Mouse (Mus musculus) heart, embryonic 10.5 days (tissue): ENCODE measurements around the gene Ssh2. TPM values are rescaled to one million over a fixed set of nuclear protein-coding genes. Genes with fewer than 3 reads are reported as not detected.
A peak's percentile ranks its signal among the peaks of the same experiment; 100 is the strongest.

Experiments
- DNase-seq: peaks from one replicate; pipeline ENCODE4 v3.0.0-alpha.2; 2017; ENCODE audit warnings: low spot score
- H3K27ac ChIP-seq: fragments of 300-500 bp; sonication (generic); 2 replicates; pipeline ENCODE4 v1.5.1; 2016; ENCODE audit warnings: mild to moderate bottlenecking
- H3K27me3 ChIP-seq: fragments of 300-500 bp; sonication (generic); 2 replicates; pipeline ENCODE4 v1.6.1; 2016; ENCODE audit warnings: mild to moderate bottlenecking; ENCODE audit not compliant: poor library complexity, insufficient read depth, severe bottlenecking
- H3K36me3 ChIP-seq: fragments of 300-500 bp; sonication (generic); 2 replicates; pipeline ENCODE4 v1.6.1; 2016; ENCODE audit warnings: mild to moderate bottlenecking, moderate library complexity
- H3K4me1 ChIP-seq: fragments of 300-500 bp; sonication (generic); 2 replicates; pipeline ENCODE4 v1.6.1; 2016; ENCODE audit warnings: mild to moderate bottlenecking
- H3K4me3 ChIP-seq: fragments of 300-500 bp; sonication (generic); 2 replicates; pipeline ENCODE4 v1.5.1; 2016; ENCODE audit warnings: mild to moderate bottlenecking, moderate library complexity
- H3K9me3 ChIP-seq: fragments of 300-500 bp; sonication (generic); 2 replicates; pipeline ENCODE4 v1.6.1; 2016; ENCODE audit warnings: mild to moderate bottlenecking, moderate library complexity
- WGBS: fragments of 180-500 bp; shearing (Covaris S2); methylation state at CpG from one replicate; pipeline ENCODE4 v1.1.7; 2016; 5-methylcytosine and 5-hydroxymethylcytosine counted together
- polyA plus RNA-seq: library from polyadenylated mRNA; unstranded; fragments of >200 nt; fragmentation: Nextera tagmentation; extraction: Ambion mirVana; gene quantifications from 2 replicates; pipeline ENCODE4 v1.2.1, GENCODE M21; 2016

Gene Ssh2
- polyA plus RNA-seq, 1 experiment from 2014 or later = 15.0 TPM

DNA sequence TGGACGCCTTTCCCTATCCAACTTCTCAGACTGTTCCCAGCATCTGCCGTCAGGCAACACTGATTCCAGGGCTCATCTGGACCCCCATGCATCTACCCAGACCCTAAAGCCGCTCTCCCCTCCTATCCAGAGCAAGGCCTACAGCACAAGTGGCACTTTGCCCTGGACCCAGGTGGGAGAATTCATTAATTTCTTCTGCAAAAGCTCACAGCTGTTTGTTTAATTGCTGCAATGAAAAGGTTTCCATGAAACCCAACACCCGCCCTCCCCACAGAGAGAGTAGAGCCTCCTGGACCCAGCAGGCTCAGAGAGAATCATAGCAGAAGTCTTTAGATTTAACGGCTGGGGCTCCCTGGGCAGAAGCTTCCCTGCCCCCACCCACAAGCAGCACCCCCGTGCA, 269.1 kb downstream of the Ssh2 start:
- 70% methylated on average over 6 of the region's 6 CpGs for WGBS
- H3K27ac ChIP-seq = no peak overlapping the region
- H3K36me3 ChIP-seq = no peaks in the 10 kb centered on the region
- H3K4me1 ChIP-seq = peaks cover 47% of the 10 kb centered on the region
- 0 out of 2 replicates have a peak, but pooled peaks cover 3% of the 10 kb centered on the region for H3K27me3 ChIP-seq
- no peak for DNase-seq
- H3K4me3 ChIP-seq = no peak overlapping the region
- H3K9me3 ChIP-seq = no peaks in the 10 kb centered on the region

DNA sequence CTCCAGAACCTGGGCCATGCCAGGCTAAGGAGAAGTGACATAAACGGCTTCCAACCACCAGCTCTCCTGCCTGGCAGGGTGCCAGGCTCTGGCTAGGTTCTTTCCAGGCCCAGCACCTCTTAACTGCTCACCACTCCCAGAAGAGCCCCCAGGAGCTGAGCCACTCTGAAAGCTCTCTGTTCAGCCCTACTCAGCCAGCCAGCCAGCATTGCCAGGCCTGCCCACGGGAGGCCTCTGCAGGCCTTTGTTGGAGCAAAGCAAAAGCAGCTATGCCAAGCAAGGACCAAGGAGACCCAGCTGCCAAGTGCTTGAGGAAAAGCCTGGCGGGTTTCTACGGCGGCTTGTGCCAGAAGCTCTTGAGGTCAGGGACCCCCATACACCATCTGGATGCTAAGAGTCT, 270.7 kb downstream of the Ssh2 start:
- WGBS = 80% methylated on average over 5 of the region's 5 CpGs
- DNase-seq = no peak

DNA sequence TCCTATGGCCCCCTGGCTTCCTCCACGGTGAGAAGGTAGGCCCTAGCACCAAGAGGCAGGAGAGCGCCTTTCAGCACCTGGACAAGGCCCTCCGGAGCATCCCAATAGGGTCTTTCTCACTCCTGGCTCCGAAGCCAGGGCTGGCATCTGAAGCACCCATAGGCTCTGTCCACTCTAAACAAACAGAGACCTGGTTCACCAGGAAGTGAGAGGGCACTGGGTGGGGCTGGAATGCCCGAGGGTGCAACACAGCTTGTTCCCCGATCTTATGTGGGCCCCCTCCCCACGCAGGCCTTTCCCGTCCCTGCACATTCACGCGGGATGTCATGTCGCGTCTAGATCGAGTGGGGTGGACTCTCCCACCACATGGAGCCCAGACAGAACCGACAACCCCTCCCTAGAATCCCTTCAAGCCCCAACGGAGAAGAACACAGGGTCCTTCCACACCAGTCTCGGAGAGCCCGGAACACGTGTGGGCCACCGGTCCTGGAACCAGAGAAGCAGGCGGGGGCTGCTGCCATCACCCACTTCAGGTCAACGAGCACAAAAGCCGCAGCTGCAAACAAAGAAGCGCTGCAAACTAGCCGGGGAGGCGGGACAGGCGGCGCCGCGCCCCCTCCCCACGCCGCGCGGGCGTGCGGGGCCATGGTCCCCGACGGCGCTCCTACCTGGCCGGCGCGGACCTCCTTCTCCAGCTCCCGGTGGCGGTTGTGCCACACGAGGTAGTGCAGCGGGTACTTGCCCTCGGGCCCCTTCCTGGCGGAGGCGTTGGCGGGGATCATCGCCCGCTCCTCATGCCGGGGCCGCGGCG, 272.9 kb downstream of the Ssh2 start:
- no peaks in the 10 kb centered on the region for H3K36me3 ChIP-seq
- no peaks in the 10 kb centered on the region for H3K9me3 ChIP-seq
- WGBS = 4% methylated on average over 51 of the region's 55 CpGs
- peaks cover 63% of the 10 kb centered on the region for H3K4me1 ChIP-seq
- no peak for DNase-seq
- 0 out of 2 replicates have a peak, but pooled peaks cover 4% of the 10 kb centered on the region for H3K27me3 ChIP-seq
- H3K4me3 ChIP-seq = peak overlapping the region; percentile 88
- H3K27ac ChIP-seq = peak overlapping the region; percentile 89

More for the DNA sequence above, 270.7 kb downstream of the Ssh2 start:
- Histone ChIP-seq H3K27me3 (0 out of 2 replicates have a peak, but pooled peaks cover 4% of the 10 kb centered on the region), H3K36me3 (no peaks in the 10 kb centered on the region), H3K27ac (no peak overlapping the region), H3K4me3 (no peak overlapping the region), H3K4me1 (peaks cover 61% of the 10 kb centered on the region), H3K9me3 (no peaks in the 10 kb centered on the region)

DNA sequence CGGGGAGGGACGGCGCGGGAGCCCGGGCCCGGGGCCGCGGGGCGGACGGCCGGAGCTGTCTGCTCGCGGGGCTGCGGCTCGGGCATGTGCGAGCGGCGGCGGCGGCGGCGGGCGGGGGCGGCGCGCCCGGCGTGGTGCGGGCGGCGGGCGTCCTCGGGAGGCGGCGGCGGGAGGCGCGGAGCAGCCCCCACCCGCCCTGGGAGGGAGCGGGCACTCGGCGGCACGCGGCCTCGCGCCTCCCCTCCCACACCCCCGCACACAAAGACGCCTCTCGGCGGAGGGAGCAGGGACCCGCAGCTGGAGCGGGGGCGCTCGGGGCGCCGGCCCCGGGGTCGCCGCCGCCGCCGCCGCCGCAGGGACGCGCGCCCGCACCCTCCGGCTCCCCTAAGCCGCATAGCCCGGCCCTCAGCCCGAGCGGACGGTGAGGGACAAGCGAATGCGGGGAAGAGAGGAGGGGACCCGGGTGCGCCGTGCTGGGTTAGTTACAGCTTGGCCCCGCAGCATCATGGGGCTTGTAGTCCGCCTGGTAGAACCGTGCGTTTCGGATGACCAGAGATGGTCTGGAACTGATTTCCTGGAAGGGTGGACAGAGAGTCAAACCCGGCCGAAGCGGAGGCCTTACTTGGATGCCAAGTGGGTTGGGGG, 273.6 kb downstream of the Ssh2 start, which contains the start of gene Ankrd13b:
TSS of gene Ankrd13b (minus strand) at position 88 of the 645 bp plus-strand sequence.
- 2% methylated on average over 87 of the region's 87 CpGs for WGBS
- peak; percentile 89 for DNase-seq
- Histone ChIP-seq H3K27me3 (0 out of 2 replicates have a peak, but pooled peaks cover 4% of the 10 kb centered on the region), H3K36me3 (no peaks in the 10 kb centered on the region), H3K9me3 (no peaks in the 10 kb centered on the region), H3K4me3 (peak within 1 kb of the TSS; percentile 88), H3K4me1 (peaks cover 70% of the 10 kb centered on the region), H3K27ac (peak within 1 kb of the TSS; percentile 89)

DNA sequence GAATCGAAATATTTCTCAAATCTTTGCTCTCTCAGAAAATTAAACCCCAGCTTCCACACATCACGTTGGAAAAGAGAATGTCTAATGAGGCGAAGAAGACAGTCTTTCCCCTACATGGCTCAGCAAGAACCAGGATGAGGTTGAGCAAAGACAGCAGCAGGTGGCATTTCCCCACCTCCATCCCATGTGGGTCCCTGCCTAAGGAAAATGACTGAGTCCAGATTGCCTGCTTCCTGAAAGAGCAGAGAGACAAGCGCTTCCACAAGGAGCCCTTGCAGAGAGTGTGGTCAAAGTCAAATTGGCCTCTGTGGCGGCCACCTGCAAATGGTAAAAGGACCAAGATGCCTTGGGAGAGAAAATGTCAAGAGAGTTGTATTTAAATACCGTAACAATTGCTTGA, 274.4 kb downstream of the Ssh2 start:
- H3K27ac ChIP-seq = no peak overlapping the region
- peaks cover 71% of the 10 kb centered on the region for H3K4me1 ChIP-seq
- H3K36me3 ChIP-seq = no peaks in the 10 kb centered on the region
- WGBS = 67% methylated on average over 6 of the region's 6 CpGs
- H3K9me3 ChIP-seq = no peaks in the 10 kb centered on the region
- 0 out of 2 replicates have a peak, but pooled peaks cover 4% of the 10 kb centered on the region for H3K27me3 ChIP-seq
- H3K4me3 ChIP-seq = peak overlapping the region; percentile 88; the same call in 1 of the 2 replicates
- DNase-seq = no peak

DNA sequence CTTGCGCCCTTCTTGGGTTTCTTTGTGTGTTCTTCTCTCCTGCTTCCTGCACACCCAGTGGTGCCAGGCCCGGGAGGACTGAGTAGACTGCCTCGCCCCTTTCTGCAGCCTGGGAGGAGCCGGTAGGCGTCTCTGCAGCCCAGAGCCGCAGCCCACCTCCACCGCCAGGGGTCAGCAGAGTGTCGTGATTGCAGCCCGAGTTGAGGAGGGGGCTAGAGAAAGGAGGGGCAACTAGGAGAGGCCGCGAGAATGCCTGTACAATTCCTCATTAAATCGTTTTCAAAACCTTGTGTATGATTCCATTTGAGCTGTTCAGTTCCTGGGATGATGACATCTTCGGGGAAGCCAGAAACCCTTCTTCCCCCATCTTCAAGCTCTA, 275.0 kb downstream of the Ssh2 start:
- 0 out of 2 replicates have a peak, but pooled peaks cover 4% of the 10 kb centered on the region for H3K27me3 ChIP-seq
- peak overlapping the region; percentile 97 for H3K27ac ChIP-seq
- peaks cover 73% of the 10 kb centered on the region for H3K4me1 ChIP-seq
- 0% methylated on average over 13 of the region's 13 CpGs for WGBS
- peak overlapping the region; percentile 99 for H3K4me3 ChIP-seq
- no peaks in the 10 kb centered on the region for H3K9me3 ChIP-seq
- peak; percentile 96 for DNase-seq
- H3K36me3 ChIP-seq = no peaks in the 10 kb centered on the region

DNA sequence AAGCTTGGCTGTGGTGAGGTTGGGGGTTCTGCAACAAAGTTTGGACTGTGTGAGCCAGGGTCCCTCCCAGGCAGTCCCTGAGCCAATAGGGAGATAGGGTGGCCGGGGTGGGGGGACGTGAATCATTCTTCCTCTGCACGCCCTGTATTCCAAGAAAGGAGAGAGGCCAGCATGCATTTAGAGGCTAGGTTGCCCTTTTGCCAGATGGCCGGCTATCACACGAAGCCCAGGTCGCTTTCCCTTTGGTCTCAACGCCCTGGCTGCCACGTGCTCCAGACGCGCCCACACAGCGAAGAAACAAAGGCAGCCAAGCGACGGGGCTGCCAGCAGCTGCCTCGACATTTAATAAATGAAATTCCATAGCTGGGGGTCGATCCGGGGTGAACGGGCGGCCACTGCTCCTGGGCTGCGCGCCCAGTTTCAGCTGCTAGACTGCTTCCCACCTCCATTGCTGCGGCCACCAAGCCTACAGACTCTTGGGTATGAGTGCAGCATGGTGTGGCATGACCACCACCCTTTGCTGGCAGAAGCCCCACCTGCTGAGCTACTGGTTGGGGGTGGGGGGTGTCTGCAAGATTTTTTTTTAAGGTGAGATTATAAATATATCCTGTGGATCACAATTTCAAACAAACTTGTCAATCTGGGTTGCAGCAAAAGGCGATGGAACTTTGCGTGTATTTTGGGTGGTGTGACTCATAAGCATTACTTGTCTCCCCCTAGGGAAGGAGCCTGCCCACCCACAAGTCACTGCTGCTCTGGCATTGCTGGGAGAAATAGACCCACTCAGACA, 275.6 kb downstream of the Ssh2 start:
- peak overlapping the region; percentile 99 for H3K4me3 ChIP-seq
- H3K36me3 ChIP-seq = no peaks in the 10 kb centered on the region
- peak; percentile 93 for DNase-seq
- no peaks in the 10 kb centered on the region for H3K9me3 ChIP-seq
- peaks cover 76% of the 10 kb centered on the region for H3K4me1 ChIP-seq
- H3K27ac ChIP-seq = peak overlapping the region; percentile 97
- H3K27me3 ChIP-seq = 0 out of 2 replicates have a peak, but pooled peaks cover 4% of the 10 kb centered on the region
- WGBS = under 1% methylated on average over 23 of the region's 23 CpGs

DNA sequence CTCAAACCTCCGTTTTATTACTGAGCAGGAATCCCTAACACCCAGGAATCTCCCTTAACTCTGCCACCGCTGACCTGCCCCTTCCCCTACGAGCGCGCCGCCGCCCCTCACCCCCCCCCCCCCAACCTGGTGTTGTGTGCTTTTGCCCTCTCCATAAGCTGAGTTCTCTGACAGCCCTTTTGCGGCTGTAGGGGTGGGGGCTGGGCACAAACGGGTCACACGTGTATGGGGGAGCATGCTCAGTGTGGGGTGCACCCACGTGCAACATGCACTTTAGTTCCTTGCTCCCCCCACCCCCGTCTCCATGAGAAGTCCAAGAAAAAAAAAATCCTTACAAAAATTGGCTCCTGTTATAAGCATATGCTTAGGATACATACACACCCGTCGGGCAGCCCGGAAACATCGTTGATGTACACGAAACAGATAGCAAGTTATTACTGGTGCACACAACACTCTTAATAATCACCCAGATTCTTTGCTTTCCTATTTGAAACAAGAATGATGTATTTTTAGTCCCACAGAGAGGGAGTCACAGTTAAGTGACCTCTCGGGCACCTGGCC, 276.3 kb downstream of the Ssh2 start:
- Histone ChIP-seq H3K4me3 (peak overlapping the region; percentile 99), H3K4me1 (peaks cover 77% of the 10 kb centered on the region), H3K27me3 (0 out of 2 replicates have a peak, but pooled peaks cover 4% of the 10 kb centered on the region), H3K9me3 (no peaks in the 10 kb centered on the region), H3K36me3 (no peaks in the 10 kb centered on the region), H3K27ac (peak overlapping the region; percentile 97)
- DNase-seq = no peak
- 1% methylated on average over 18 of the region's 18 CpGs for WGBS

DNA sequence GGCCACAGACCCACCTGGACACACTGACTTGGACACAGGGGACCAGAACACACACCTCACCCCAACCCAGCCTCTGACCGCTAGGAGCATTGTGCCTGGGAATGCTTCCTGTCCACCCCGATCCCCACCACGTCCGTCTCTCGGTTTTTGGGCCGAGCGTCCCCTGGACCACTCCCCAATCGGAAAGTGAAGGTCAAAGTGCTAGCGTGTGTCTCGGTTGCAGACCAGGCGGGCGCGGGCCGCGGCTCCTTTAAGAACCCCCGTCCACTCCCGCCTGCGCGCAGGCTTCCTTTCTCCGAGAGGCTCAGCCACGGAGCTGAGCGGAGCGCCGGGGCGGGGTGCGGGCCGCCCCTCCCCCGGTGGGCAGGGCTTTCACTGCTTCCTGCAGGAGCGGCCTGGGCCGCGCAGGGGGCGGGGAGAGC, 276.8 kb downstream of the Ssh2 start:
- Histone ChIP-seq H3K4me1 (peaks cover 83% of the 10 kb centered on the region), H3K9me3 (no peaks in the 10 kb centered on the region), H3K36me3 (no peaks in the 10 kb centered on the region), H3K4me3 (peak overlapping the region; percentile 99), H3K27me3 (0 out of 2 replicates have a peak, but pooled peaks cover 4% of the 10 kb centered on the region), H3K27ac (peak overlapping the region; percentile 97)
- peak; percentile 96 for DNase-seq
- 0% methylated on average over 32 of the region's 32 CpGs for WGBS

DNA sequence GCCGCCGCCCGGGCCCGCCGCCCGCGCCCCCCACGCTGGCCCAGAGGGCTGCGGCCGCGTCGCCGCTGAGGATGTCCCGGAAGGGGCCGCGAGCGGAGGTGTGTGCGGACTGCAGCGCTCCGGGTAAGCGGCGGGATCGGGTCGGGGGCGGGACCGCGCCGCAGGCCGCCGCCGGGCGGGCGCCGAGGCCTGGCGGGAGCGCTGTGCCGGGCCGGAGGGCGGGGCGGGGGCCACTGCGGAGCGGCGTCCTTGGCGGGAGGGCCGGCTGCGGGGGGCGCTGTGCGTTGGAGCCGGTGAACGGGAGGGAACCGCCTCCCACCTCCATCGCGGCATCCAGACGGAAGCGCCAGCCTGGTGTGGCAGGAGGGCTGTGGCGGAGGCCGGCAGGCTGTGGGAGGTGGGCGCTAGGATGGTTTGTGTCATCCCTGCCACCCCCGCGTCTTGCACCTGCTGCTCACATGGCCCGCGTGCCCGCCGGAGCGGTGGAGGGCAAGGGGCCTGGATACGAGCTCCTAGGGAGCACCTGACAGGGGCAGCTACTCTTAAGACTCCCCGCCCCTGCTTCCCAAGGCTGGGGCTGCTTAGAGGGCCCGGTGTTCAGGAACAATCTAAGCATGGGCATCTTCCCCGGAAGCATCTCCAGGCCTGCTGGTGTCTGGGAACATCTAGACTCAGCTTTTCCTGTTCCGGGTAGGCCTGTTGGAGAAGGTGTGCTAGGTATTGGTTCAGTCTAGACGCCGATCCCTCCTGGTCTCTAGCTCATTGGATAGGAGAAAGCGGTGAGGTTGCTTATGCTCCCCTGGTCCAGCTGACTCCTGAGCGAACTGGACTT, 277.6 kb downstream of the Ssh2 start, which contains the start of gene Git1:
TSS of gene Git1 (plus strand) at position 51 of the 832 bp plus-strand sequence.
- 3% methylated on average over 70 of the region's 74 CpGs for WGBS
- no peaks in the 10 kb centered on the region for H3K9me3 ChIP-seq
- H3K27ac ChIP-seq = peak within 1 kb of the TSS; percentile 97
- no peaks in the 10 kb centered on the region for H3K36me3 ChIP-seq
- peaks cover 84% of the 10 kb centered on the region for H3K4me1 ChIP-seq
- DNase-seq = no peak
- 0 out of 2 replicates have a peak, but pooled peaks cover 4% of the 10 kb centered on the region for H3K27me3 ChIP-seq
- H3K4me3 ChIP-seq = peak within 1 kb of the TSS; percentile 99

DNA sequence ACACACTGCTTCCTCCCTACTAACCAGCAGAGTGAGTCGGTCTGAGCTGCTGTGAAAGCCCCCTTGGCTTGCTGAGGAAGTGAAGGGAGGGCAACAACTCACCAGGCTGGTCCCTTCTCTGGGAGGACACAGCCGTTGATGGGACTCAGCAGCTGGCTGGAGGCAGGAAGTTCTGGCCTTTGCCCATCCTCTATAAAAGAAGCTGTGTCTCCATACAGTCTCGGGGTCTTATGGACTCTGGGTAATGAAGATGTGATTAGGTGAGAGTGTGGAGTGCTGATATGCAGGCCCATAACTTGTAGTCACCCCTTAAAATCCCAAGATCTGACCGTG, 278.2 kb downstream of the Ssh2 start:
- peak overlapping the region; percentile 99 for H3K4me3 ChIP-seq
- WGBS = 30% methylated on average over 4 of the region's 4 CpGs
- peaks cover 5% of the 10 kb centered on the region for H3K36me3 ChIP-seq
- H3K27ac ChIP-seq = peak overlapping the region; percentile 97
- DNase-seq = no peak
- H3K27me3 ChIP-seq = 0 out of 2 replicates have a peak, but pooled peaks cover 4% of the 10 kb centered on the region
- H3K9me3 ChIP-seq = no peaks in the 10 kb centered on the region
- H3K4me1 ChIP-seq = peaks cover 84% of the 10 kb centered on the region
